Mouse (Mus musculus) neural tube, embryonic 15.5 days (tissue): ENCODE measurements at regions not wholly inside any gene's neighbourhood (a gene's known extent, or its start where the extent isn't known, plus 50 kb on each side); places are given as distances from the start of the nearest gene placed in this dataset.
A peak's percentile ranks its signal among the peaks of the same experiment; 100 is the strongest.

Source experiments
- ATAC-seq: fragments of 200-750 bp; cut with Nextera tagmentation; 2 replicates; pipeline ENCODE4 v1.8.0; 2017; ENCODE audit warnings: mild to moderate bottlenecking, moderate TSS enrichment, moderate library complexity; ENCODE audit not compliant: low FRiP score
- H3K27ac ChIP-seq: fragments of 300-500 bp; sonication (generic); replicated peaks from 2 replicates; pipeline ENCODE4 v1.5.1; 2015; ENCODE audit warnings: mild to moderate bottlenecking, inconsistent platforms
- H3K27me3 ChIP-seq: fragments of 300-500 bp; sonication (generic); replicated peaks from 2 replicates; pipeline ENCODE4 v1.6.1; 2015; ENCODE audit warnings: inconsistent platforms
- H3K36me3 ChIP-seq: fragments of 300-500 bp; sonication (generic); 2 replicates; pipeline ENCODE4 v1.6.1; 2015; ENCODE audit warnings: inconsistent platforms
- H3K4me1 ChIP-seq: fragments of 300-500 bp; sonication (generic); 2 replicates; pipeline ENCODE4 v1.6.1; 2015; ENCODE audit warnings: inconsistent platforms
- H3K4me2 ChIP-seq: fragments of 300-500 bp; sonication (generic); 2 replicates; pipeline ENCODE4 v1.6.1; 2015; ENCODE audit warnings: inconsistent platforms, mild to moderate bottlenecking, moderate library complexity
- H3K4me3 ChIP-seq: fragments of 300-500 bp; sonication (generic); replicated peaks from 2 replicates; pipeline ENCODE4 v1.5.1; 2015; ENCODE audit warnings: mild to moderate bottlenecking, inconsistent platforms
- H3K9ac ChIP-seq: fragments of 300-500 bp; sonication (generic); replicated peaks from 2 replicates; pipeline ENCODE4 v1.6.1; 2015; ENCODE audit warnings: mild to moderate bottlenecking, inconsistent platforms
- H3K9me3 ChIP-seq: fragments of 300-500 bp; sonication (generic); replicated peaks from 2 replicates; pipeline ENCODE4 v1.6.1; 2016; ENCODE audit warnings: inconsistent platforms
- WGBS: fragments of 180-500 bp; shearing (Covaris S2); methylation state at CpG from one replicate; pipeline ENCODE4 v1.1.7; 2015; ENCODE audit warnings: mixed read lengths; 5-methylcytosine and 5-hydroxymethylcytosine counted together

GRCm38 (mm10) chr13:99118901-99119300, 65.7 kb upstream of the Zfp366 start:
- no peak overlapping the region for H3K27ac ChIP-seq
- ATAC-seq: peak; percentile 51; the same call in 1 of the 2 replicates
- no peaks in the 10 kb centered on the region for H3K27me3 ChIP-seq
- no peak overlapping the region for H3K9ac ChIP-seq
- H3K9me3 ChIP-seq: no peaks in the 10 kb centered on the region
- peaks cover 11% of the 10 kb centered on the region; the same call in 1 of the 2 replicates for H3K4me1 ChIP-seq
- no peak overlapping the region for H3K4me3 ChIP-seq
- H3K36me3 ChIP-seq: no peaks in the 10 kb centered on the region
- H3K4me2 ChIP-seq: no peak overlapping the region
- 37% methylated on average over 7 of the region's 7 CpGs for WGBS

- H3K4me1 ChIP-seq: peaks cover 11% of the 10 kb centered on the region; the same call in 1 of the 2 replicates
- 63% methylated on average over 7 of the region's 7 CpGs for WGBS
- no peak overlapping the region for H3K9ac ChIP-seq
- H3K27ac ChIP-seq: no peak overlapping the region
- no peaks in the 10 kb centered on the region for H3K27me3 ChIP-seq
- H3K4me2 ChIP-seq: no peak overlapping the region
- H3K9me3 ChIP-seq: no peaks in the 10 kb centered on the region
- no peaks in the 10 kb centered on the region for H3K36me3 ChIP-seq
- no peak for ATAC-seq
- H3K4me3 ChIP-seq: no peak overlapping the region
These were observed 69.1 kb upstream of the Zfp366 start for GRCm38 (mm10) chr13:99115541-99115940.

GRCm38 (mm10) chr13:99114565-99114964, 70.1 kb upstream of the Zfp366 start:
- WGBS: 88% methylated on average over 3 of the region's 3 CpGs
- no peak for ATAC-seq
- no peaks in the 10 kb centered on the region for H3K27me3 ChIP-seq

GRCm38 (mm10) chr13:99111736-99112386, 72.8 kb upstream of the Zfp366 start:
- 93% methylated on average over 1 of the region's 1 CpGs for WGBS

More at GRCm38 (mm10) chr13:99114565-99114964, 70.1 kb upstream of the Zfp366 start:
- Histone ChIP-seq H3K9ac (no peak overlapping the region), H3K4me1 (peaks cover 11% of the 10 kb centered on the region; the same call in 1 of the 2 replicates), H3K36me3 (no peaks in the 10 kb centered on the region), H3K4me2 (no peak overlapping the region), H3K9me3 (no peaks in the 10 kb centered on the region), H3K4me3 (no peak overlapping the region), H3K27ac (no peak overlapping the region)

GRCm38 (mm10) chr13:99107983-99108382, 76.6 kb upstream of the Zfp366 start:
- Histone ChIP-seq H3K4me2 (no peak overlapping the region), H3K4me1 (no peaks in the 10 kb centered on the region), H3K9ac (no peak overlapping the region), H3K27me3 (no peaks in the 10 kb centered on the region), H3K36me3 (no peaks in the 10 kb centered on the region), H3K4me3 (no peak overlapping the region), H3K27ac (no peak overlapping the region), H3K9me3 (no peaks in the 10 kb centered on the region)
- 85% methylated on average over 4 of the region's 4 CpGs for WGBS
- no peak for ATAC-seq

More at GRCm38 (mm10) chr13:99111736-99112386, 72.8 kb upstream of the Zfp366 start:
- no peaks in the 10 kb centered on the region for H3K9me3 ChIP-seq
- no peaks in the 10 kb centered on the region for H3K27me3 ChIP-seq
- no peak overlapping the region for H3K4me3 ChIP-seq
- no peak overlapping the region for H3K9ac ChIP-seq
- no peak overlapping the region for H3K4me2 ChIP-seq
- H3K4me1 ChIP-seq: peaks cover 5% of the 10 kb centered on the region; the same call in 1 of the 2 replicates
- no peak for ATAC-seq
- H3K27ac ChIP-seq: no peak overlapping the region
- H3K36me3 ChIP-seq: no peaks in the 10 kb centered on the region

GRCm38 (mm10) chr13:99102089-99102681, 82.4 kb upstream of the Zfp366 start:
- H3K9ac ChIP-seq: no peak overlapping the region
- H3K4me1 ChIP-seq: peaks cover 19% of the 10 kb centered on the region
- no peak for ATAC-seq
- no peak overlapping the region for H3K27ac ChIP-seq
- H3K27me3 ChIP-seq: no peaks in the 10 kb centered on the region
- H3K4me2 ChIP-seq: no peak overlapping the region
- H3K9me3 ChIP-seq: no peaks in the 10 kb centered on the region
- no peaks in the 10 kb centered on the region for H3K36me3 ChIP-seq
- no peak overlapping the region for H3K4me3 ChIP-seq
- 90% methylated on average over 9 of the region's 9 CpGs for WGBS

- Histone ChIP-seq H3K9ac (no peak overlapping the region), H3K9me3 (no peaks in the 10 kb centered on the region)
These were observed 83.9 kb upstream of the Zfp366 start for GRCm38 (mm10) chr13:99100430-99101409.

GRCm38 (mm10) chr13:99099794-99100429, 84.7 kb upstream of the Zfp366 start:
- Histone ChIP-seq H3K27ac (peak overlapping the region; percentile 74), H3K36me3 (no peaks in the 10 kb centered on the region), H3K4me2 (peak overlapping the region; percentile 45), H3K4me1 (peaks cover 19% of the 10 kb centered on the region), H3K9me3 (no peaks in the 10 kb centered on the region), H3K27me3 (no peaks in the 10 kb centered on the region), H3K4me3 (no peak overlapping the region; the same call in 1 of the 2 replicates), H3K9ac (no peak overlapping the region)
- ATAC-seq: peak; percentile 66
- 22% methylated on average over 6 of the region's 6 CpGs for WGBS

More at GRCm38 (mm10) chr13:99100430-99101409, 83.9 kb upstream of the Zfp366 start:
- no peaks in the 10 kb centered on the region for H3K36me3 ChIP-seq
- H3K4me3 ChIP-seq: peak overlapping the region; percentile 18
- H3K4me2 ChIP-seq: peak overlapping the region; percentile 45
- H3K27me3 ChIP-seq: no peaks in the 10 kb centered on the region
- ATAC-seq: peak; percentile 86
- 29% methylated on average over 25 of the region's 25 CpGs for WGBS
- peaks cover 19% of the 10 kb centered on the region for H3K4me1 ChIP-seq
- H3K27ac ChIP-seq: peak overlapping the region; percentile 74

GRCm38 (mm10) chr13:99099226-99099625, 85.4 kb upstream of the Zfp366 start:
- no peak for ATAC-seq
- H3K27ac ChIP-seq: peak overlapping the region; percentile 51

GRCm38 (mm10) chr13:99097606-99098545, 86.7 kb upstream of the Zfp366 start:
- no peaks in the 10 kb centered on the region for H3K36me3 ChIP-seq
- H3K4me3 ChIP-seq: no peak overlapping the region
- H3K4me2 ChIP-seq: no peak overlapping the region
- WGBS: 96% methylated on average over 6 of the region's 6 CpGs
- no peak overlapping the region for H3K9ac ChIP-seq
- no peak overlapping the region for H3K27ac ChIP-seq
- H3K9me3 ChIP-seq: no peaks in the 10 kb centered on the region
- no peak for ATAC-seq
- peaks cover 32% of the 10 kb centered on the region for H3K4me1 ChIP-seq
- no peaks in the 10 kb centered on the region for H3K27me3 ChIP-seq

More at GRCm38 (mm10) chr13:99099226-99099625, 85.4 kb upstream of the Zfp366 start:
- Histone ChIP-seq H3K36me3 (no peaks in the 10 kb centered on the region), H3K4me1 (peaks cover 20% of the 10 kb centered on the region), H3K27me3 (no peaks in the 10 kb centered on the region), H3K4me3 (no peak overlapping the region), H3K9me3 (no peaks in the 10 kb centered on the region), H3K4me2 (no peak overlapping the region), H3K9ac (no peak overlapping the region)
- WGBS: 88% methylated on average over 7 of the region's 7 CpGs
